Mouse (Mus musculus): ENCODE results near the gene Klk15.

GRCm38 (mm10) chr7:43925985-43926384, 7.6 kb upstream of the Klk15 start:
- TF ChIP-seq POLR2A (IDR thresholded peaks at IDR 0.05; ENCODE audit: low read depth, low read length) (no peak), CTCF (IDR thresholded peaks at IDR 0.05; ENCODE audit: extremely low read depth, insufficient read length, insufficient replicate concordance, low read depth, low read length) (peak; percentile 29; the same call in 1 of the 2 replicates)
